Mouse (Mus musculus) erythroblast, adult 5-6 weeks (primary cell): ENCODE results near the gene Cth. TPM values are rescaled to one million over a fixed set of nuclear protein-coding genes. Genes with fewer than 3 reads are reported as not detected.
"Not testable (repeated sequence)": the region's sequence is repeated elsewhere in the genome, so short reads cannot be mapped to it uniquely, and the experiment has no call there.

Experiments used
- ATAC-seq: replicated peaks from 2 replicates; pipeline ENCODE4 v1.8.0; 2016; ENCODE audit warnings: moderate number of reproducible peaks, mild to moderate bottlenecking, moderate TSS enrichment, inconsistent platforms; ENCODE audit not compliant: poor library complexity, low FRiP score, severe bottlenecking
- total RNA-seq, 2 experiments: library from RNA; stranded (forward) in 1 of 2; stranded (reverse) in 1 of 2; fragments of 150-400 nt in 1 of 2; fragments of 200-764, 138-1000 nt in 1 of 2; gene quantifications; 2 replicates each; pipeline versions ENCODE4 v1.2.3 to v1.2.4; 2015 to 2017; ENCODE audit warnings: low replicate concordance in 2 of 2

The Cth gene
- total RNA-seq (2015; ENCODE audit: low replicate concordance): not detected in 2 replicates
- total RNA-seq (2017; ENCODE audit: low replicate concordance): 2.7 TPM in 1 of 2 replicates, not detected in the other

DNA sequence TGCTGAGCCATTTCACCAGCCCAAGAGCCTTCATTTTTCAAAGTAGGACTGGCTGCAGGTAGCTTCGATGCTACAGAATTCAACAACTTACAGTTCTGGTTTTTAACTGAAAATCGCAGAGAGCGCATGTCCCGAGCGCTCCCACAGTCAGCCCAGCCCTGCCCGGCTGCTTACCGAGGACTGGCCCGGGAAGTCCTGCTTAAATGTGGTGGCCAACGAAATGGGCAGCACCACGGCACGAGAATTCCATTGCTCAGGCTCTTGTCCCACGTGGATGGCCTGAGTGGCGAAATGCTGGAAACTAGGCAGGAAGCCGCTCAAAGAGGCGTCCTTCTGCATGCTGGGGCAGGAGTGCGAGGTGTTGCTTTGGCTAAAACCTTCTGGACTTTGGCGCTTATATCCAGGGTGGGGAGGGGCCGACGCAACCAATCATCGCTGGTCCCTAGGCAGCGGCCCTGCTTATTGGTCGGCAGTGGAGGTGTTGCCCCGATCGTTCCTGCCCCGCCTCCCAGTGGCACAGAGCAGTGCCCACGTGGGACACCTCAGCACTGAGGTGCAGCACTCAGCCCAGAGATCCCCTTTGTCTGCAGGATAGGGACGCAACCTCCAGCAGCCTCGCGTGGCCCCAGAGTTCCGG, at the start of gene Cth:
Gene Cth, minus strand, starts transcription at position 386 of the 637 bp plus-strand sequence.
- ATAC-seq: peak; percentile 98

DNA sequence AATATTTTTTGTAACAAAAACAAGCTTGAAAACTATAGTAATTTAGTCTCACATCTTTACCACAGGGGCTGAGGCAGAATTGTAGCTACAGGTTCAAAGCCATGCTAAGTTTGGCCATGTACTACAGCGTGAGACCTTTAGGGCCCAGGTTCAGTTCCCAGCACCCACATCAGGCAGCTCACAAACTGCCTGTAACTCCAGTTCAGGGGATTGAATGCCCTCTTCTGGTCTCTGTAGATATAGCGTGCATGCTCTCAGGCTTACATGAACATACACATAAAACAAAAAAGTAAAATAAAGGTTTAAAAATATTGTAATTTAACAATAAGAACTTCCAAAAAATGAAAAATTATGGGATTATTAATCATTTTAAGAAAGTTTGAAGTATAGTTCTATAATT, 48.4 kb upstream of the Cth start:
- ATAC-seq: no peak

DNA sequence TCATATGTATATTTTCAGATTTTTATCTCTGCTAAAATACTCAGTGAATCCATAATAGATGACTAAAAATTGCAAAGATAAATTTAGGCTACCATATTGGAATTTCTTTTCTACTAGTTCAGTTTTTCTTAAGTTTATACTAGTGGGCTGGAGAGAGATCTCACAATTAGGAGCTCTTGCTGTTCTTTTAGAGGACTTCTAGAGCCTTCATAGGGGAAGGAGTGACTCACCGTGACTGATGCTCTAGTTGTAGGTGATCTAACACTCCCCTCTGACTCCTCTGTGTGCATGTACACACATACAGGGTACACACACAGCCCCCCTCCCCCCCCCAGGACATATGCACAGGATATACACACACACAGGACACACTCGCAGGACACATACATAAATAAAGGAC, 46.3 kb upstream of the Cth start:
- no peak for ATAC-seq

DNA sequence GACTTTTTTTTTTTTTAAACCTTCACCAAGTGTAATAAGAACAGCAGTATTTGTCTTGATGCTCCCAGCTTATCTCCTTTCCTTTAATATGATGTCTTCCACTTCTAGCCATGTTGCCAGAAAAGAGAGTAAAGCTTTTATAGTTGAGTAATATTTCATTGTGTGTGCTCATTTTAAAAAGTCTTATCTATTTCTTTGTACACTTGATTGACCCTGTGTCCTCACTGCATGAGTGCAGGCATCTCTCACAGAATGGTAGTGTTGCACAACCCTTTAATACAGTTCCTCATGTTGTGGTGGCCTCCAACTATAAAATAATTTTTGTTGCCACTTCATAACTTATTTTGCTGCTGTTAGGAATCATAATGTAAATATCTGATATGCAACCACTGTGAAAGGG, 32.4 kb upstream of the Cth start:
- ATAC-seq: no peak

DNA sequence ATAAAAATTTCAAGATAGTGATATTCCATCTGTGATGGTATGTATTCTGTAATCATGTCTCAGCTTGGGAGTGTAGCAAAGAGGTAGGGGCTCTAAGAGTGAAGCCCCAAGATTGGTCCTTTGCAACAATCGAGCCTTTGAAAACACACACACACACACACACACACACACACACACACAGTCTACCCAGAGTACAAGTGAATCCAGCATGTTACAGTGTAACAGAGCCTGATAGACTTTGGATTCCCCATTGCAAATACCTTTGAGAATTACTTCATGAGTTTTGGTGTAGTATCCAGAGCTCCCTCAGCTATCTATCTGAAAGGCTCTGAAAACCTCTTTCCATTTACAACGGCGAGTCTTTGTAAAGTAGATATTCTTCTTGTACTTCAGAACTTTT, 31.3 kb upstream of the Cth start:
- no peak for ATAC-seq

DNA sequence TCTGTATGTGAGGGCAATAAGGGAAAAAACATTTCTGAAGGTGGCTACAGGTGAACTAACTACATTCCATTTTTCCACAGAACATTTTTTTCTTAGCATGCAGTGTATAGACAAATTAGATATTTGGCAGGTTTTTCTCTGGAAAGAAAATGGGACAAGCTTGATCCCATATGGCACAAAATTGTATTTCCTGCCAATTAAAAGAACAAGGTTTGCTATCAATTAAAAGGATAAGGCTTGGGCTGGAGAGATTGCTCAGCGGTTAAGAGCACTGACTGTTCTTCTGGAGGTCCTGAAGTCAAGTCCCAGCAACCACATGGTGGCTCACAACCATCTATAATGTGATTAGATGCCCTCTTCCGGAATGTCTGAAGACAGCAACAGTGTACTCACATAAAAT, 30.6 kb upstream of the Cth start:
- ATAC-seq: no peak

DNA sequence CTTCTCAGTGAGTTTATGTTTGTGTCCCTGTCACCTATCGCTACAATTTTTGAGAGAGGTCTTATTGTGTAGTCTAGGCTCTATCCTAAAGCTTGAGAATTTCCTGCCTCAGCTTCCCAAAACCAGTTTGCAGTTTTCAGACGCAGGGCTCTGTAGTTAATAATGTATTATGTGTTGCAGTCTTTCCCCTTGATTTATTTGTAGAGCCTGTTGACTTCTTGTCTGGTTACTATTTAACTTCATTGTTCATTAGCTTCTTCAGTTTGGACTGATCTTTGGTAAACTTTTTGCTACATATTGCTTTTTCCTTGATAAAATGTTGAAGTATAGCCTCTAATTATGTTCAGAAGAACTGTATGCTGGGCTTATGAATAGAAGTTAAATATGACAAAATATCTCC, 27.8 kb upstream of the Cth start:
- no peak for ATAC-seq

DNA sequence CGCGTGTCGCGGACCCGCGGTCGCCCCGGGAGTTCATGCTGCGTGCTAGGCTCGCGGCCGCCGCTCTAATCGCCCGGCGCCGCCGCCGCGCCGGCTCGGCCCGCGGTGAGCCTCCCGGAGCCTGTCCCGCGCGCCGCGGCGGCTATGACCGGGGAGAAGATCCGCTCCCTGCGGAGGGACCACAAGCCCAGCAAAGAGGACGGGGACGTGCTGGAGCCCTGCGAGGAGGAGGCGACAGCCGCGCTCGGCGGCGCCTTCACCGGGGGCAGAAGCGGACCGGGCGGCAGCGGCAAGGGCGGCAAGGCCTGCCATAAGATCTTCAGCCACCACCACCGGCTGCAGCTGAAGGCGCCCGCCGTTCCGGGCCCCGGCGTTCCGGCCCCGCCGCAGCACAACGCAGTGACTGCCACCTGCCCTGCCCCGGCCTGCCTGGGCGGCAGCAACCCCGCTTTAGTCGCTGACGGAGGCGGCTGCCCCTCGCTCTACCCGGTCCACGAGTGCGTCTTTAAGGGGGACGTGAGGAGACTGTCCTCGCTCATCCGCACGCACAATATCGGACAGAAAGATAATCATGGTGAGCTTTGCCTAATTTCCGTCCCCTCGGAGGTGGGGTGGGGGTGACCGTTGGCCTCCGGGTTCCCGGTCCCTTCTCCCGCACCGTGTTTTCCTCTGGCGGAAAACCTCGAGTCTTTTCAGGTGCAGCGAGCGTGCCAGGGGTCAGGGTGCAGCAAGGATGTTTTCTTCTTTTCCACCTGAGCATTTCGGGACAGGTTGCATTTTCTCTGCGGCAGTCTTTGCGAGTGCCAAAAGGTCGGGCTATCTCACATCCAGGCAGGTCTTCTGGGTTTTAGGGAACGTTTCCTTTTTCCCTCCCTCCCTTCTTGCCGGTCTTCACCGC, 22.8 kb upstream of the Cth start:
- ATAC-seq: peak; percentile 42

DNA sequence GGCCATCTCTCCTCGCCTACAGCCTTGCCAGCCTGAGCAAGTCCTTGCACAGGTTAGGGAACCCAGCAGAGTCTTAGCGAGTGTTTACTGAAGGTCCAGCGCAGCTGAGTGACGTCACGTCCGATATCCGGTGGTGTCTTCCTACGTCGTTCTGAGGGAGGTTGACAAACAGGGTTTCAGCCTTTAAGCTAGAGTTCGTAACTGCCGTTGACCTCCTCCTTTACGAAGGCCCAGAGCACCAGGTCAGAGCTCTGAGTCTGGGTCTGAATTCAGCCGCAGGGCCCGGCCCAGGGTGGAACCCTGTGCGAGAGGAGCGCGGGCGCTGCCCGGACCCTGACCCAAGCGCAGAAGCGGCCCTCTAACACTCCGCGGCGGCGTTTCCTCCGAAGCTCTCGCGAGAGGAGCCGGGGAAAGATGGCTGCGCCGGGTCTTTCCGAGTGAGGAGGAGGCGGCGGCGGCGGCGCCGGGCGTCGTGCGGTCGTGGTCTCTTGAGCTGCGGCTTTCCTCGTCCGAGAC, 22.0 kb upstream of the Cth start, which contains the start of gene Ankrd13c:
Gene Ankrd13c, plus strand, starts transcription at position 397 of the 516 bp plus-strand sequence.
- ATAC-seq: peak; percentile 97

DNA sequence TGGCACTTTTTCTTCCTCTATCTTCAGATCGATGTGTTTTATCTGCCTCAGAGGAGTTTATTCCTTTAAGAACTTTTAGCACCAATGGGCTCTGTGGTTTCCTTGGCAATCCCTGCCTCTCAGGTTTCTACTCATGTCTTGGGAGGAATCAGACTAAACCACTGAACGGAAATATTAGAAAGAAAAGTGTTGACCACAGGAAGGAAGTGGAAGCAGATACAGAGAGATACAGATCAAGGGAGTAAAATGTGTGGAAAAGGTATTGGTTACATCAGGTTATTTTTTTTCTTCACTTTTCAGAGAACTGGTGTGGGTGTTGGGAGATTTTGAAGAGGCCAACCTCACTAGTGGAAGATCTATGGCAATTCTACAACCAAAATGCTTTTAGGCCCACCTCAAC, 13.7 kb upstream of the Cth start:
- no peak for ATAC-seq

DNA sequence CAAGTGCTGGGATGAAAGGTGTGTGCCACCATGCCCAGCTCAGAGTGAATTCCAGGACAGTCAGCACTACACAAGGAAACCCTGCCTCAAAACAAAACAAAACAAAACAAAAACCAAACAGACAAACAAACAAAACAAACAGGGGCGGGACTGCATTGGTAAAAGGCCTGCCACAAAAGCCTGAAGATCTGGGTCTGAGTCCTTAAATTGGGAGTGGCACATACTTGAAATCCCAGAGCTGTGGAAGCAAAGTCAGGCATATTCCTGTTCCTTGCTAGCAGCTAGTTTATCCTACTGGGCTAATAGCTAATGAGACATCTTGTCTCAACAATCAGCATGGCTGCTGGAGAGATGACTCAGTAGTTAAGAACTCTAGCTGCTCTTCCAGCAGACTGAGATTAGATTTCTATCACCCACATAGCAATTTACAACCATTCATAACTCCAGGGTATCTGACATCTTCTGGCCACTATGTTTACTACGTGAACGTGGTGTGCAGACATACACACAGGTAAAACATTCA, 9.5 kb upstream of the Cth start:
- ATAC-seq: no peak

DNA sequence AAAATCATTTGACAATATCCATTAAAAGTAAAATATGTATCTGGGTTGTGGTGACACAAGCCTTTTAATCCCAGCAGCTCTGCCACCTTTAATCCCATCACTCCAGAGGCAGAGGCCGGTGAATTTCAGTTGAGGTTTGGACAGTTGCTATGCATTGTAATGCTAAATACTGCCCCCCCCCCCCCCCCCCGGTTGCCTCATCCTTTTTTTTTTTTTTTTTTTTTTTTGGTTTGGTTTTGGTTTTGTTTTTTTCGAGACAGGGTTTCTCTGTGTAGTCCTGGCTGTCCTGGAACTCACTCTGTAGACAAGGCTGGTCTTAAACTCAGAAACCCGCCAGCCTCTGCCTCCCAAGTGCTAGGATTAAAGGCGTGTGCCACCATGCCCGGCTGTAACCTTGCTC, 8.3 kb upstream of the Cth start:
- not testable (repeated sequence) for ATAC-seq

DNA sequence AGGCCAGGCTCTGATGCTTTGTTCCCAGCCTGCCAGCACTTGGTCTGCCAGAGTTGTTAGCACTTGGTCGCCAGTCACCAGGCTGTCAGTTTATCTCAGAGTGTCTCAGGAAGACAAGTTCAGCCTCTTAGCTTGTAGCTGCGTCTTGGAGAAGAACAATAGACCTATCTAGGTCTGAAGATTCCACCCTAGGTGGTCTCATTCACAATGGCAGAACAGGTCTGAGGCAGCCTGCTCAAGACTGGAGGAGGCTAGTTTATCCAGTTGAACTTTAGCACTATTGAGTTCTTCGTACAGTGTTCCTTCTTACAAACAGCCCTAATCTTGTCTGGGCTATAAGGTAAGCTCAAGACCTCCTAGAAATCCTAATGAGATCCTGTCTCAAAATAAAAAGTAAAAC, 7.2 kb upstream of the Cth start:
- ATAC-seq: no peak

DNA sequence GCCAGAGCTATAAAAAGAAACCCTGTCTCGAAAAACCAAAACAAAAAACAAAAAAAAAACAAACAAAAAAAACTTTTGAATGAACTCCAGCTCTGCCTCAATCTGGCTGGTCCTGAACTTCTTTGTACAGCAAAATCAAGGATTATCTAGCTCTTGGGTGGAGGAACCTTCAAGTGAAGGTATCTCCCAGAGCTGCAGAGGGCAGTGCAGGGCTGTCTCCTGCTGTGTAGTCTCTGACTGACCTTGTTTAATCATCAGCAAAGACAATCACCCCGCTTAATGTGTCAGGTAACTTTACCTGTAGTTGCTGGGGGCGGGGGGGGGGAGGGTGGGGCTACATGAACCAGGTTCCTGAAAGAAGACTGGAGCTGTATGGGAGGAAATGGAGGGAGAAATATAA, 6.7 kb upstream of the Cth start:
- ATAC-seq: no peak

DNA sequence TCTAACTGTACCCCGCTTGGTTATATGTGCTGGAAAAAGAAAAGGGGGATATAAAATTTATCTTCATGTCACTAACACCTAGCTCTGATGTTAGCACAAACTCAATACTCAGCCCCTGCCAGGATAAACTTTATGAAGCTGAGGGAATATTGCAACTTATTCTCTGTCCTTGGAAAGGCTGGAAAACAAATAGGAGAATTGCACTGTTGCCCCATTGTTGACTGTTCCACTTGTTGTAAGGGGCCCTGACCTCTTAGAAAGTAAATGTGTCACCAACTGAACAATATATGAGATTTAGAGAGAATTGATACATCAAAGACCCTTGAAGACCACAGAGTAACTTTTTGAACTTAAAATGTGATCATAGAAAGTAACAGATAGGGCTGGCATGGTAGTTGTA, 4.5 kb upstream of the Cth start:
- ATAC-seq: no peak

DNA sequence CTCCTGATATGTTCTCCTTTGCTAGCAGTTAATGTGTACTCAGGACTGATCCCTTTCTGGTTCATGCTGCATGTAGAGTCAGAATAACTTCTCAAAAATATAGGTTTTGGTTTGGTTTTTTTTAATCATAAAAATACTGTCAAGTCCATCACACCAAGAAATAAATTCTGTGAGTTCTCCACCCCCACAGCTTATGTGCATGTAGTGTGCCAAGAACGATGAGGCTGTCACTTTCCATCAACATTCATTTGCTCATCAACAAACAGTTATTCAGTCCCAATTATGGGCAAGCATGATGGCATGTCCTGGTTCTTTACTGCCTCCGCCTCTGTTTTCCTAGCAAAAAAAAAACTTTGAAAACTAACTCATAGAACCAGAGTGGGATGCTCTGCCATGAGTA, 3.9 kb upstream of the Cth start:
- no peak for ATAC-seq

DNA sequence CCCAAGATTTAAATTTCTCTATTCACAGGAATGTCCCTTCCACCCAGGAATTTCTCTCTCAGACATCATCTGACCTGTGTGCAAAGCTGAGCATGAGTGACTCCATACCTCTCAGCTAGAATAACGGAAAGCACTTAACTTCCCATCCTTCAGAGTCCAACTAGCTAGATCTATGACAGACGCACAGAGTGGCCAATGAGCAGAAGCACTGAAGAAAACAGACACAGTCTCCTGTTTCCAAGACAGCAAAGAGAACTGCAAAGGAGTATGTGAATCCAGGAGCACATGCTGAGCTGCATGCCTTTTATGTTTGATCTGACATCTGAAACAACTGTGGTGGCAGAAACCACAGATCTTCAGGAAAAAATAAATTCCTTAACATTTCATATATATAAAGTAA, 1.9 kb upstream of the Cth start:
- ATAC-seq: no peak

DNA sequence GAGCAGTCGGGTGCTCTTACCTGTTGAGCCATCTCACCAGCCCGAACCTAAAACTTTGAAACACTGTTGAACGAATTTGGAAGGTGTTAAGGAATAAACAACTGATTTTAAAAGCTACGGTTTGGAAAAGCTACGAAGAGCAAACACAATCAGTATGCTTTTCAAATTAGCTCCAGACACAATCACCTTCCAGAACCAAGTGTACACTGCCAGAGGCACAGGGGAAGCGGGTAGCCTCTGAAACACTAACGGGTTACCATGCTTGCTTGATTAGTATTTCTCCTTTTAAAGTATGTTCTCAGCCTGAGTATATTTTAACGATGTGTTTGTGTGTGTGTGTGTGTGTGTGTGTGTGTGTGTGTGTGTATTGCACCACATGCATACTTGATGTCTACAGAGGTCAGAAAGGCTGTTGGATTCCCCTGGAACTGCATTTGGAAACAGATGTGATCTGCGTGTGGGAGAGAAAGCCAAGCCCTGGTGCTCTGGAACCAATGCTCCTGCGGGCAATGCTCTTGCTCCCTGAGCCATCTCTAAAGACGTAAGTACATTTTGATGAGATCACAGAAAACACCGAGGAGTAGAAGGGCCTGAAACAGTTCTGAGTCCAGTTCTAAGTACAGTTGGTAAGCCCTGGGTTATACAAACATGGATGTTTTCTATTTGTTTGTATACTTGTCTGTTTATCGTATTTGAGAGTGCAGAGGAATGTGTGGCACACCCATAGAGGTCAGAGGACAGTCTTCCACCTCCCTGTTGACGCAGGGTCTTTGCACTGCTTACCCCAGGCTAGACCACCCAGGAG, 1.0 kb upstream of the Cth start:
- no peak for ATAC-seq

DNA sequence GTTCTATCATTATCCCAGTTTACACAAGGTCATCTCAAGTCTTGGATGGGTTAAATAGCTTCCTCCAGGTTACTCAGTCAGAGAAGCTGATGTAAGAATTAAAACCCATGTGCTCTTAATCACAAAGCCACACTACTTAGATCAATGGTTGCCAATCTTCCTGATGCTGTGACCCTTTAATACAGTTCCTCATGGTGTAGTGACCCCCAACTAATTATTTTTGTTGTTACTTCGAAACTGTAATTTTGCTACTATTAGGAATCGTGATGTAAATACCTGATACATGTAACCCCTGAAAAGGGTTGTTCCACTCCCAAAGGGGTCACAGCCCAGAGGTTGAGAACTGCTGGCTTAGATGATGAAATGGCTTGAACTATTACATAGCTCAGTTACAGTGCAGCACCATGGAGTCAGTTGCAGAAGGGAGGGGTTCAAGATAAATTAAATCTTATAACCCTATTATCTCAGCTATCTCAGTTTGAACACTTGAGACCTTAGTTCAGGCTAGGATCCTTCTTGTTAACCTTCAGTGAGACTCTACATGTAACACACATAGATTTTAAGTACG, 1.5 kb downstream of the Cth start:
- no peak for ATAC-seq

DNA sequence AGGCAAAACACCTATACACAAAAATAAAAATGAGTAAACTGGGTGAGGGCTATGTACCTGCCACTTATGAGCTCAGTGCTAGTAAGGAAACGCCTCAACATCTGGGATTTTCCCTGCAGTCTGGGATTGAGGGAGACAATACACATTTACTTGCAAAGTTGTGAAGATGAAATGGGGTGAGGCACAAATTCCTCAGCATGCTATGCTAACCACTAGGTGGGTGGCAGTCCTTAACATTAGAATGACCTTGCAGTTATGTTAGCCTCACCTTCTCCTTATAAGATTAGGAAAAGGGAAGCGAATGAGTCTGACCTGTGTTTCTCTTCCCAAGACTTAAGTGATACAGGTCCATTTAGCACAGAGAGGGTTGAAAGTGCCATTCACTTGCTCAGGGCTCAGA, 3.5 kb downstream of the Cth start:
- no peak for ATAC-seq
